Mouse (Mus musculus): ENCODE results near the gene Stra6l.

DNA sequence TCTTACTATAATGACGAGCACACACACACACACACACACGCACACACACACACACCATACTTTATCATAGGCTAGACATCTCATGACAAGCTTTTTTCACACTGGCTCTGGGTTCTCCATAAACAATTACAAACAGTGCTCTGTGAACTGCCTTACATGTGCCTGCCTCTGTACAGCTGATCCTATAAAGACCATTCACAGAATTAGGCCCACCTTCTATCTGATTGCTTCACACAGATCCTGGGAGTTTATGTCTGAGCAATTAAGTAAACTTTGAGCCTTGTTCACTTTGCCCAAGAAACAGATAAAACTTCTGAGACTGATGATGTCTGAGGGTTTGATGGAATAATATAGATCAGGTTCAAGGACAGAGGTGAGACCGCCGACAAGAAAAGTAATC, 63.4 kb downstream of the Stra6l start:
- TF ChIP-seq CTCF (IDR thresholded peaks at IDR 0.05; ENCODE audit: extremely low read depth, insufficient read depth, low read length) = no peak
- TF ChIP-seq POLR2A (IDR thresholded peaks at IDR 0.05; ENCODE audit: extremely low read depth, insufficient read depth, low read length) = no peak

Data from cortical plate, adult 2 months (tissue).